Mouse (Mus musculus) stomach, embryonic 14.5 days (tissue): ENCODE results near the gene Grin2d. TPM values are rescaled to one million over a fixed set of nuclear protein-coding genes. Genes with fewer than 3 reads are reported as not detected.

Experiments
- ATAC-seq: fragments of 200-750 bp; cut with Nextera tagmentation; 2 replicates; pipeline ENCODE4 v1.8.0; 2017; ENCODE audit warnings: low read depth, moderate TSS enrichment; ENCODE audit not compliant: insufficient number of reproducible peaks, insufficient read depth, low FRiP score
- H3K27ac ChIP-seq: fragments of 300-500 bp; sonication (generic); 2 replicates; pipeline ENCODE4 v1.5.1; 2014; ENCODE audit warnings: mild to moderate bottlenecking, low read length, moderate library complexity, mixed read lengths
- H3K27me3 ChIP-seq: fragments of 300-500 bp; sonication (generic); 2 replicates; pipeline ENCODE4 v1.6.1; 2014; ENCODE audit warnings: low read length, control low read depth, mixed read lengths; ENCODE audit not compliant: control insufficient read depth, insufficient read depth
- H3K36me3 ChIP-seq: fragments of 300-500 bp; sonication (generic); 2 replicates; pipeline ENCODE4 v1.6.1; 2014; ENCODE audit warnings: mild to moderate bottlenecking, control low read depth, low read length, moderate library complexity, mixed read lengths; ENCODE audit not compliant: control insufficient read depth, insufficient read depth
- H3K4me1 ChIP-seq: fragments of 300-500 bp; sonication (generic); 2 replicates; pipeline ENCODE4 v1.6.1; 2014; ENCODE audit warnings: low read length, control low read depth, mixed read lengths; ENCODE audit not compliant: control insufficient read depth, insufficient read depth
- H3K4me2 ChIP-seq: fragments of 300-500 bp; sonication (generic); replicated peaks from 2 replicates; pipeline ENCODE4 v1.6.1; 2014; ENCODE audit warnings: low read depth, low read length, control low read depth
- H3K4me3 ChIP-seq: fragments of 300-500 bp; sonication (generic); 2 replicates; pipeline ENCODE4 v1.5.1; 2014; ENCODE audit warnings: low read depth, low read length, control low read depth
- H3K9ac ChIP-seq: fragments of 300-500 bp; sonication (generic); replicated peaks from 2 replicates; pipeline ENCODE4 v1.6.1; 2014; ENCODE audit warnings: low read depth, mild to moderate bottlenecking, control low read depth, low read length, moderate library complexity, mixed read lengths
- H3K9me3 ChIP-seq: fragments of 300-500 bp; sonication (generic); 2 replicates; pipeline ENCODE4 v1.6.1; 2016; ENCODE audit warnings: low read depth, low read length, control low read depth; ENCODE audit not compliant: control insufficient read depth
- WGBS: fragments of 180-500 bp; shearing (Covaris S2); extraction: QIAGEN DNeasy Blood & Tissue Kit; methylation state at CpG from one replicate; pipeline ENCODE4 v1.1.7; 2014; 5-methylcytosine and 5-hydroxymethylcytosine counted together
- polyA plus RNA-seq: library from polyadenylated mRNA; unstranded; fragments of >200 nt; fragmentation: Nextera tagmentation; extraction: Ambion mirVana; gene quantifications from 2 replicates; pipeline ENCODE4 v1.2.1, GENCODE M21; 2014

The Grin2d gene
- polyA plus RNA-seq, 1 experiment from 2014 or later: 0.48 TPM

GRCm38 (mm10) chr7:45892651-45893050 is 14.5 kb upstream of the Grin2d start:
- H3K4me2 ChIP-seq: no peak overlapping the region
- H3K9me3 ChIP-seq: no peaks in the 10 kb centered on the region
- 74% methylated on average over 2 of the region's 2 CpGs for WGBS
- H3K27me3 ChIP-seq: no peaks in the 10 kb centered on the region
- ATAC-seq: no peak
- peaks cover 6% of the 10 kb centered on the region; the same call in 1 of the 2 replicates for H3K4me1 ChIP-seq
- H3K9ac ChIP-seq: no peak overlapping the region
- no peaks in the 10 kb centered on the region for H3K36me3 ChIP-seq
- H3K27ac ChIP-seq: no peak overlapping the region
- H3K4me3 ChIP-seq: no peak overlapping the region

DNA sequence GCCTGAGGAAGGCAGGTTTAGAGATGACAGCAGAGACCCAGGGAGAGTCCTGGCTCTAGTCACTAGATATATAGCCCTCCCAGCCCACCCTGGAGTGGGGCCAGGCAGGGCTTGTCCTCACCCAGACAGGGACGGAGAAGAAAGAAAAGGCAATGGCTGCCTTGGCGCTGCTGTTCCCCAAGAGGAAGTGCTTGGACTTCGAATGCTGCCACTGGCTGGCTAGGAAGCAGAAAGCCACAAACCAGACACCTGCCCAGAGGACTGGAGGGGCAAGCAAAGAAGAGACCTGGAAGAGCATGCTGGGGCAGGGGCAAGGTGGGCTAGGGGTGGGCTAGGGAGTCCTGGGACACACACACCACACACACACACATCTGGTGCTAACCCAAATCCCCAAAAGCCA is 9.1 kb upstream of the Grin2d start:
- no peak for ATAC-seq
- 52% methylated on average over 3 of the region's 3 CpGs for WGBS
- no peak overlapping the region for H3K9ac ChIP-seq

DNA sequence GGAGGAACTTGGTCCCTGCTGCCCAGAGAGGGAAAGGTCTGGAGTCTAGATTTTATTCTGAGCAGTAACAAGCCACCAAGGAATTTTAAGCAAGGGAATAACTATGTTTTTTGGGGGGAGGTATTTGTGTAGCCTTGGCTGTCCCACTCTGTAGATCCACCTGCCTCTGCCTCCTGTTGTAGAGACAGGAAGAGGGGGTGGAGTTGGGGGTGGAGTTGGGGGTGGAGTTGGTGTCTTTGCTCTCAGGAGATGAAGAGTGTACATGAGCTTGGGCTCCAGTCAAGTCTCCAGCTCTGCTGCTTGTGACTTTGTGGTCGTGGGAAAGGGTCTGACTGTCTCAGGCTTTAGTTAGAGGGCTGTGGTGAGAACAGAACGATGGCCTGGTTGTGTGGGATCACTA is 2.8 kb upstream of the Grin2d start:
- no peak for ATAC-seq
- Histone ChIP-seq H3K27me3 (no peaks in the 10 kb centered on the region), H3K9ac (no peak overlapping the region), H3K4me1 (no peaks in the 10 kb centered on the region), H3K4me2 (no peak overlapping the region), H3K4me3 (no peak overlapping the region), H3K36me3 (peaks cover 77% of the 10 kb centered on the region), H3K27ac (no peak overlapping the region), H3K9me3 (no peaks in the 10 kb centered on the region)
- 91% methylated on average over 2 of the region's 2 CpGs for WGBS

More for the DNA sequence above, 9.1 kb upstream of the Grin2d start:
- H3K4me2 ChIP-seq: no peak overlapping the region
- H3K4me1 ChIP-seq: no peaks in the 10 kb centered on the region
- H3K36me3 ChIP-seq: peaks cover 28% of the 10 kb centered on the region
- no peak overlapping the region for H3K27ac ChIP-seq
- no peaks in the 10 kb centered on the region for H3K27me3 ChIP-seq
- H3K9me3 ChIP-seq: no peaks in the 10 kb centered on the region
- no peak overlapping the region for H3K4me3 ChIP-seq

DNA sequence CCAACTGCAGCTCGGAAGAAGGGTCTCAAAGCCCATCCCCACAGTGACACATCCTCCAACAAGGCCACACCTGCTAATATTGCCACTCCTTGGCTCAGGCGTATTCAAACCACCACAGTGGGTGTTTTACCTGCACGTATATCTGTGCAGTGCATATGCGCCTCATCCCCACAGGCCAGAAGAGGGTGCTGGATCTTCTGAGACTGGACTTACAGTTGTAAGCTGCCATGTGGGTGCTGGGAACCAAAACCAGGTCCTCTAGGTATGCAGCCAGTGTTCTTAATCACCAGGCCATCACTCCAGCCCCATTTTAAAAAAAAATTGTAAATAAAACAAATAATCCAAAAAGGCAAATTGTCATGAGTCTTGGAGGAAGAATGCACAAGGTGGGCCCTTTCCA is 2.4 kb upstream of the Grin2d start:
- Histone ChIP-seq H3K4me3 (no peak overlapping the region), H3K27ac (no peak overlapping the region), H3K4me1 (no peaks in the 10 kb centered on the region), H3K4me2 (no peak overlapping the region), H3K36me3 (peaks cover 82% of the 10 kb centered on the region), H3K9me3 (no peaks in the 10 kb centered on the region), H3K27me3 (no peaks in the 10 kb centered on the region), H3K9ac (no peak overlapping the region)
- WGBS: 95% methylated on average over 4 of the region's 4 CpGs
- no peak for ATAC-seq

DNA sequence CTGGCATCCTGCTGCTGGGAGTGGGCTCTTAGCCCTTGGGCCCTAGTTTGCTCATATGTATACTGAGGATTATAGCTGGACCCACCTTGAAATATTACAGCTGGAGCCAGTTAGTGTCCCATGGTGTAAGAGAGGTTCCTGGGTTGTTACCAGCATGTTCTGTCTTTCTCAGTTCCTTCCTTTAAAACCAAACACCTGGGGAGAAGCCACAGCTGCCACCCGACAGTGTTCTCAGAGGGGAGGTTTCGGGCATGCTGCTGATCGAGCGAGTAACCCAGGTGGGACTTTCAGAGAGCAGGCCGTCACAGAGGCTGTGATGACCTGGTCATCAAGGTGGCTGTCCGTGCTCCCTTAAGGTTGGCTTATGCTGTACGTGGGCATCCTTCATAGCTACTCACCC is 1.3 kb downstream of the Grin2d start:
- no peak overlapping the region for H3K4me3 ChIP-seq
- ATAC-seq: no peak
- no peak overlapping the region for H3K4me2 ChIP-seq
- H3K27ac ChIP-seq: no peak overlapping the region
- H3K27me3 ChIP-seq: no peaks in the 10 kb centered on the region
- WGBS: 94% methylated on average over 7 of the region's 7 CpGs
- peaks cover 61% of the 10 kb centered on the region for H3K36me3 ChIP-seq
- H3K9me3 ChIP-seq: no peaks in the 10 kb centered on the region
- no peak overlapping the region for H3K9ac ChIP-seq
- H3K4me1 ChIP-seq: peaks cover 15% of the 10 kb centered on the region; the same call in 1 of the 2 replicates

DNA sequence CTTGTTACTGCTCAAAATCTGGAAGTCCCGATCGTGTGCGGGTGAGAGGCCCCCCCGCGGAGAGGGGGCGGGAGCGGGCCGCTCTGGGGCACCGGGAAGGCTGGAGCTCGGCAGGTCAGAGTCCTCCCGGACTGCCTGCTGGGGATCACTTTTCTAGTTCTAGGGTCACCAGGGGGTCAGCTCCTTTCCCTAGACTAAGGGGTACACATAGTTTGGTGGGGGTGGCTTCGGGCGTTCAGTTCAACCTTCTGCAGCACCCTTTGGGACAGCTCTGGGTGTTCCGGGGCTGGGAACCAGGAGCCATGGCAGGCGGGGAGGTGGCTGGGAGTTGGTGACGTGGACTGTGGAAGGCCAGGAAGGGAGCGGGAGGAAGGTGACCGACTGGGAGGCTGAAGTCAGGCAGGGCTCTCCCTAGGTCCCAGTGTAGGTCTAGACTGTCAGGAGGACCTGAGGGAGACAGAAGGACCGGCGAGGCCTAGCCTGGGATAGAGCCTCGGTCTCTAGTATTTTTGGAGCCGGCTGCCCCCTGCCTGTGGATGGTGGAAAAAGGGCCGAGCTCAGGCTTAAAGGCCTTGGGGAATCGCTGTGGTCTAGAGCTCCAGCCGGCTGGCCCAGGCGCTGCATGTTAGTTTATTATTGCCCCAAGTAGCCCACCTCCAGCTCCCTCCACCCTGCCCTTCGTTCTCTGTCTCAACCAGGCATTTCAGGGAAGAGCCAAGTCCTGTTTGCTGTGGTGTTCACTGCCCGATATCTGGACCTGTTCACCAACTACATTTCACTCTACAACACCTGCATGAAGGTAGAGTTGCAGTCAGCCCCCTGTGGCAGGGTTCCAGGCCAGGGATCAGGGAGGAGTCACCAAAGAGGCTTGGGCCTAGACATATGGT is 4.9 kb downstream of the Grin2d start:
- Histone ChIP-seq H3K4me1 (peaks cover 35% of the 10 kb centered on the region; the same call in 1 of the 2 replicates), H3K4me2 (peak overlapping the region; percentile 89), H3K27me3 (0 out of 2 replicates have a peak, but pooled peaks cover 9% of the 10 kb centered on the region), H3K4me3 (peak overlapping the region; percentile 76), H3K27ac (peak overlapping the region; percentile 93), H3K36me3 (peaks cover 35% of the 10 kb centered on the region), H3K9ac (peak overlapping the region; percentile 90), H3K9me3 (no peaks in the 10 kb centered on the region)
- 1% methylated on average over 28 of the region's 28 CpGs for WGBS
- peak; percentile 43 for ATAC-seq

- Histone ChIP-seq H3K9me3 (no peaks in the 10 kb centered on the region), H3K4me3 (peak within 1 kb of the TSS; percentile 76), H3K36me3 (peaks cover 31% of the 10 kb centered on the region), H3K27me3 (0 out of 2 replicates have a peak, but pooled peaks cover 9% of the 10 kb centered on the region), H3K4me1 (peaks cover 39% of the 10 kb centered on the region; the same call in 1 of the 2 replicates), H3K4me2 (peak within 1 kb of the TSS; percentile 89), H3K9ac (peak within 1 kb of the TSS; percentile 90), H3K27ac (peak within 1 kb of the TSS; percentile 93)
- 1% methylated on average over 18 of the region's 18 CpGs for WGBS
- peak; percentile 74 for ATAC-seq
Observed at GRCm38 (mm10) chr7:45872624-45873023, 5.6 kb downstream of the Grin2d start, which contains the start of gene Kdelr1. Gene Kdelr1, plus strand, starts transcription at chr7:45872772.

GRCm38 (mm10) chr7:45870282-45871058 is 7.7 kb downstream of the Grin2d start:
- H3K27me3 ChIP-seq: 0 out of 2 replicates have a peak, but pooled peaks cover 12% of the 10 kb centered on the region
- 1% methylated on average over 30 of the region's 30 CpGs for WGBS
- ATAC-seq: no peak
- H3K4me2 ChIP-seq: peak overlapping the region; percentile 43
- H3K9ac ChIP-seq: peak overlapping the region; percentile 28; the same call in 1 of the 2 replicates
- H3K27ac ChIP-seq: no peak overlapping the region
- H3K4me1 ChIP-seq: peaks cover 47% of the 10 kb centered on the region; the same call in 1 of the 2 replicates
- no peaks in the 10 kb centered on the region for H3K9me3 ChIP-seq
- H3K36me3 ChIP-seq: peaks cover 10% of the 10 kb centered on the region
- peak overlapping the region; percentile 23 for H3K4me3 ChIP-seq
